Mouse (Mus musculus) MN1 (cell line): ENCODE data around the gene Kif20b.

Experiments
- DNase-seq: peaks from one replicate; pipeline ENCODE4 v3.0.0-alpha.2; 2016; ENCODE audit warnings: low spot score

Kif20b gene

DNA sequence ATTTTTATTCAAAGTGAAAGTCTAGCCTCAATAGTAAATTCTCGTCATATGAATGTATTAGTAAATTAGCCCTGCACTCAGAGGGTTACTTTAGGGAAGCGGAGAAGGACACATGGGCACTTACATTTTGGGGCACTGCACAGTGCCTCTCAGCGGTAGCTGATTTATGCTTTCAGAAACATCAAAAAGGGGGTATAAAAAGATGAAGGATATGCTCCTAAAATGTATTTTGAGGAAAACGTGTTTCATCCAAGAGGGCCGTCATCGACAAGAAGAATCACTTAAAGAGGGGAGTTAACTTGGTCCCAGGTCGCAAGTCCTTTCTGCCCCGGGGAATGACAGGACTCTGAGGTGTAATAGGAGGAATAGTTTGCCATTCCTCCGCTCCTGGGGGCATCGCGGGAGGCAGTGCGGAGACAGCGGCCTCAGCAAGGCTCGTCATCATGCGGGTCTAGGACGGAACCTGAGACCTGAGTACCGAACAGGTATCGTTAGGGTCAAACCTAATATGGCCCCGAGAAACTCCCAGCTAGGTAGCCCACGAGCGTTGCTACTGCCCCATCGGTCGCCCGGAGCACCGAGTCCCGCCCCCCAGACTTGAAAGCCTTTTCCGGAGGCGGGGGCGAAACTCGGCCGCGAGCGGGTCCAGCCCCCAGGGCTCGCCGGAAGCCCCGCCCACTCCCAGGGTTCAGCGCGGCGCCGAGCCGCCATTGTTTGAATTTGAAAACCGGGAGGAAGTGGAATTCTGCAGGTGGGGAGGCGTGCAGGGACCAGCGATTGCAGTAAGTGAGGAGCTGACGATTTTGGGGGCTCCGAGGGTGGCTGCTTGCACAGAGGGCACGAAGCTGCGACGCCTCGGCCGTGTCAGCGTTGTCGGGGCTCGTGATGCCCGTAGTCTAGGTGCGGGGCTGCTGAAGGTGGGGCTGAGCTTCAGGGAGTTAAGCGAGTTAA lies at the start of gene Kif20b:
Gene Kif20b, plus strand, starts transcription at position 710 of the 951 bp plus-strand sequence.
- DNase-seq: peak; percentile 91

- no peak for DNase-seq
These were observed 45.5 kb upstream of the Kif20b start for GRCm38 (mm10) chr19:34876676-34877075.

DNA sequence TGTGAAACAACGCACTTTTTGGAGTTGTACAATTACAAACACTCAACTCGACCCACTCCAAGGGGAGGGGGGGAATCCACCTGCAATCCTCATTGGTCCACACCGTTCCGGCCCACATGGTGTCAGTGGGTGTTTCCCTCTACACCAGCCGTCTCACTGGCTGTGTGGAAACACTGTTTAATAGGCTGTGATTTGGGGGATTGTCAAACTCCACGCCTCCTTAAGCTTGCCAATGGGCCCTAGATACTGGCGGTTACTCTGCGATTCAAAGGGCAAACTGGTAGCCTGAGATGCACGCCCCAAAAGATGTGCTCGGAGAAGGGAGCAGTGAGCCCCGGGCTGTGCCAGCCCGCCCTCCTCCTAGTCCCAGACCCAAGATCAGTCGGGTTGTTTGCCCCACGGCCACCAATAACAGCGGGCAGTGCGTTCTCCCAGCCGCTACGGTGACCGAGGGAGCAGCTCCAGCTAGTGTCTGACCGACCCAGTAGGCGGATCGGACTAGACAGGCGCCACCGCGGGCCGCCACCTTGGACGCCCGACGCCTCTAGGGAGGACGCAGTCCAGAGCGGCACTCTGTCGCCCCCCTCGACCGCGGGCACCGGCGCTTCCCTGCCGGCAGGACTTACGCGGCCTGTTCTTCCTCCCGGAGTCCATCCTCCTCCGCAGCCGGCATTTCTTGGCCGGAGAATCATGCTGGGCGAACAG lies 44.1 kb upstream of the Kif20b start:
- peak; percentile 71 for DNase-seq

DNA sequence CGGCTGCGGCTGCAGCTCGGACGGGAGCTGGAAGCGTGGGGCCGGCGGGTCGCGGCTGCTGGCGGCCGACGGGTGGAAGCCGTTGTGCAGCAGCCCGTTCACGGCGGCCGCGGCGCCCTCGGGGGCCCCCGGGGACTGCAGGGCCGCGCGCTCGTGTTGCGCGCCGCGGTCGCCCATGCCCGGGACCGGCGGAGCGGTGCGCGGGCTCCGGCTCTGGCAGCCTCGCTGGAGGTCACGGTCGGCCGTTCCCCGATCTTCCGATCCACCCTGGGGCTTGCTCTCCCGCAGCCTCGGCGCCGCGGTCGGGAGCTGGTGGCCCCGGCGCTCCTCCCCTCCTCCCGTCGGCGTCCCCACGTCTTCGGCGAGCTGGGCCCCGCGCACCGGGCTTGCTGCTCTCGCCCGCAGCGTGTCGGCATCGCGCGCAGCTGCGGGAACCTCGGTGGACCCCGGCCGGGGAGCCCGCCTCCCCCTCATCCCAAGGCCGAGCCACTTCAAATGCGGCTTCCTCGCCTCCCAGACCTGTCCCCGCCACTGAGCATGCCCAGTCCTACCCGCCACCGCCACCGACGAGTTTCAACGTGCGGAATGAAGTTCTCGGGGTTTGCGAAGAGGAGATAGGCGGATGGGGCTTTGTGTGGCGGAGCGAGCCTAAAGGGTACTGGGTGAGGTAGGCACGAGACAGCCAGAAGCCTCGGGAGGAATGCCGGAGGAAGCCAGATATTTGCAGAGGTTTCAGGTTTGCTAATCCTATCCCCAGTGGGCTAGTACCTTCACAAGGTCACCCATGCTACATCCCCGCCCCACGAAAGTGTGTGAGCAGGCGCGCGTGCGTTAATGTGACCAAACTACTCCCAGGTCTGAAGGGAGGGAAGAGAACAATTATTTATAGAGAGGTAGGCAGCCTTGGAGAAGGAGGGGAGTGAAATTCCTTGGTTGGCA lies 43.3 kb upstream of the Kif20b start, which contains the start of gene Pank1:
Gene Pank1, minus strand, starts transcription at position 853 of the 939 bp plus-strand sequence.
- DNase-seq: peak; percentile 54

- no peak for DNase-seq
These were observed 42.5 kb upstream of the Kif20b start for GRCm38 (mm10) chr19:34879624-34880023.

DNA sequence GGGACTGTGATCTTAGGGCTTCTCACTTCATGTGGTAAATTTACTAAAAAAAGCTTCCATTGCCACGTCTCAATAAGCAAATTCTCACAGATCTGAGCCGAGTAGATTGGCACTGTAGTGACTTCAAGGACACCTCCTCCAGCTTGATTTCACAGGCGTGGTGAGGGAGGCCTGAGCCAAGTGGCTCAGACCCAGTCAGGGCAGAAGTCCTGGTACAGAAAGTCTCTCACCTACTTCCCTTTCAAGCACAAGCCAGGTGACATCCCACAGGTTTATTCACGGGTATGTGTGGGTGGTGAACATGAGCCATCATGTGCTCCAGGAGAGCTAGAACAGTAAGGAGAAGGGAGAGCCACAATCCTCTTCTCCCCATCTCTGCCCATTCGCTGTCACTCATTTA lies 41.0 kb upstream of the Kif20b start:
- DNase-seq: no peak

GRCm38 (mm10) chr19:34882443-34882842 lies 39.7 kb upstream of the Kif20b start:
- no peak for DNase-seq

DNA sequence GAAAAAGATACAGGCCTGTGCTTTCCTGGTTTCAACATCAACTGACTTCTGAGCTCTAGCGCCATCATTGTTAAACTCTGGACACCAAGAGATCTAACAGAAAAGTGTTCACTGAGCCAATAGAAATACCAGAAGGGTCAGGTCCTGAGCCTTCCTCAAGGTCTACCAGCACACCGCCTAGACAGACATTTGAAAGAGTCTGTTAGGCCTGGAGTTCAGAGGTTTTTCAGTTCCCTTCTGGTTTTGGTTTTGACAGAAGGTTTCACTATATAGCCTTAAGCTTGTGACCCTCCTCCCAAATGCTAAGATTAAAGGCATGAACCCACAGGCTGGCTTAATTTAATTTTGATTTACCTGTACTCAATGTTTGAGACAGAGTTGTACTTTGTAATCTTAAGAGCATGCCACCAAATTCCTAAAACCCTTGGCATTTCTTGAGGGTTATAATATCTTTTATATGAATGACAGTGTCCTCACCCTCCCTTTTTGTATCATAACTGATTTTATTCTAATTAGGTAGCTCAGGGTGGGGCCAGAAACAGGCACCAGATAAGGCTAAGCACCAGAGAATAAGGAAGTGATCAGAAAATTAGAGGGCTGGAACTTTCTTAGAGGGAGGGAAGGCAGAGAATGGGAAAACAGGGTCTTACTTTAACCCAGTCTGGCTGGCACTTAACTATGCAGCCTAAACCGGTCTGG lies 38.5 kb upstream of the Kif20b start:
- no peak for DNase-seq

DNA sequence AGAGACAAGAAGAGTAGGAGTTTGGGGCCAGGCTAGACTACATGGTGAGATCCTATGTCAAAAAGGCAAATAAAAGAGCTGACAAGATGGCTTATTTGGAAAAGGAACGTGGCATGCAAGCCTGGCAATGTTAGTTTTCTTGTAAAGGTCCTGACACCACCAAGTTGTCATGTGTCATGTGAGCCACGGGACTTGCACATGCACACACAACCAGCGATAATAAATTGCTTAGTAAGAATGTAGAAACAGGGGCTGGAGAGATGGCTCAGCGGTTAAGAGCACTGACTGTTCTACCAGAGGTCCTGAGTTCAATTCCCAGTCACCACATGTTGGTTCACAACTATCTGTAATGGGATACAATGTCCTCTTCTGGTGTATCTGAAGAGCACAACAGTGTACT lies 35.8 kb upstream of the Kif20b start:
- no peak for DNase-seq

DNA sequence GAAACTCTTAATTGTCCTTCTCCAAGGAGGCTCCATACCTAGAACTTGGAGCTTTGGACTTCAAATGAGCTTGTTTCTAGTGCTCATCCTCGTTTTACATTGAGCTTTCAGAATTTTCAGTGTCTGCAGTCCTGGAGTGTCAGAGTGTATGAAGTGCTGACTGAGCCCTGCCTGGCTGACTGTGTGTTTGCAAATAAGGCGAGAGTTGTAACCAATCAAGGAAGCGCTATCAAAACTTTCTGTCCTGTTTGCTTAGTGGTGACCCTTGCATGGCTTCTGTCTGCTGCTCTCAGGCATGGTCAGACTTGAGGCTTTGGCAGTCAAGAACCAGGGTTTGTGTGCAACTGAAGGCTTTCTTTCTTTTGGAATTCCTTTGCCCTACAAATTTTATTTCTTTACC lies 31.2 kb upstream of the Kif20b start:
- no peak for DNase-seq

- DNase-seq: no peak
These were observed 30.6 kb upstream of the Kif20b start for GRCm38 (mm10) chr19:34891590-34891989.

- DNase-seq: no peak
These were observed 27.1 kb upstream of the Kif20b start for GRCm38 (mm10) chr19:34895082-34895481.

DNA sequence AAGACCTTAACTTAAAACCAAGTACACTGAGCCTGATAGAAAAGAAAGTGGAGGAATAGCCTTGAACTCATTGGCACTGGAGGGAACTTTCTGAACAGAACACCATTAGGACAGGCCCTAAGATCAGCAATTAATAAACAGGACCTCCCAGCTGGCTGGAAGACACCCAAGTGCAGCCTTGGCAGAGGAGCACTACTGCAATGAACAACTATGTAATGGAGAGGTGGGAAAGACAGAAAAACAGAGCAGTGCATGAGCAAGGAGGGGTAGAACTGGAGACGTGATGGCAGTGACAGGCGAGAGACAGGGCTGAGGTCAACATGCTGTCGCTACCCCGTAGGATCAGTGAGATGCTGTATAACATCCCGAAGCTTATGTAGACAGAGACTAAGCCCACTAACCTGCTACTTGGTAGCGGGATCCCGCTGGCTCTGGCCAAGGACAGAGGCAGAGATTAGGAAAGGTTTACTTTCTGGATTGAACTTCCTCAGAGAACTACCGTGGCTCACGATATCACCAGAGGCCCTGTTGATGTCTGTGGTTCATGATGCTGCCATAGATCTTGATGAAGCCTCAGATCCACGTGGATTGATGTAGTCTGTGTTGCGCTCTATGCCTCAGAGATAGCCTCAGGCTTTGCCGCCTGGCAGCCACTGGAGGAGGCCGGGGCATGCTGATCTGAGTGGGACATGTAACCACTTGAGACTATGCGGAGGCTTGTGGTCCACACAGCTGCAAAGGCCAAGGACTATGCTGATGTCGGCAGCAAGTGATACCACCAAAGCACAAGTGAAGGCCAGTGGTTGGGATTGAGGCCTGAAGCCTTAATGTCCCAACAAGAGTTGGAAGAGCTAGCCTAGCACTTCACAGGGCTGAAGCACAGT lies 24.8 kb upstream of the Kif20b start:
- no peak for DNase-seq

GRCm38 (mm10) chr19:34898941-34899340 lies 23.2 kb upstream of the Kif20b start:
- DNase-seq: no peak

GRCm38 (mm10) chr19:34901266-34901665 lies 20.9 kb upstream of the Kif20b start:
- DNase-seq: no peak

GRCm38 (mm10) chr19:34901735-34902134 lies 20.4 kb upstream of the Kif20b start:
- no peak for DNase-seq

DNA sequence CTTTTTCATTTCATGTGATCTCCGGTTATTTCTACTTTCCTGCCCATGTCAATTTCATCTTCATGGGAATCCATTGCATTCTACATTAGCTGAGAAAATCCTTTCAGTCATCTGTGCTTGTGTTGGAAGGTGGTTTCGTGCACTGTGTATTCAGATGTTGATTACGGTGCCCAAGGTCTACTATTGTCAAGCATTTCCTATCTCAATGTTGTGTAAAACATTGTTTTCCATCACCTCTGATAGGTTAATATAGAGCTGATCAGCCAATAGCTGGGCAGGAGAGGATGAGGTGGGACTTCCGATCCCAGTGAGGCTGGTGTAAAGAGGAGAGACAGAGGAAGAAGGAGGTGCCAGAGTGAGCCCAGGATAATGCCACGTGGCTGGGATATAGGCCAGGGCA lies 18.1 kb upstream of the Kif20b start:
- no peak for DNase-seq

GRCm38 (mm10) chr19:34905424-34905823 lies 16.7 kb upstream of the Kif20b start:
- DNase-seq: no peak

- no peak for DNase-seq
These were observed 15.4 kb upstream of the Kif20b start for GRCm38 (mm10) chr19:34906772-34907171.

- DNase-seq: no peak
These were observed 9.8 kb upstream of the Kif20b start for GRCm38 (mm10) chr19:34912366-34912765.
